Mouse (Mus musculus) liver, postnatal 0 days (tissue): Measurements from ENCODE around the gene Triobp.

Source experiments
- CTCF ChIP-seq: sonication (generic); IDR thresholded peaks from 2 replicates; pipeline ENCODE4 v1.5.1; 2016; ENCODE audit warnings: antibody characterized with exemption, low read depth
- EP300 ChIP-seq: IDR thresholded peaks from 2 replicates; pipeline ENCODE4 v1.6.1; 2016; ENCODE audit warnings: antibody characterized with exemption, low read depth, mild to moderate bottlenecking

GRCm38 (mm10) chr15:78914823-78915659 is 32.5 kb upstream of the Triobp start:
- TF ChIP-seq EP300: no peak
- no peak for TF ChIP-seq CTCF
